Mouse (Mus musculus) liver, embryonic 13.5 days (tissue): Measurements from ENCODE around the gene Tnfrsf9. TPM values are rescaled to one million over a fixed set of nuclear protein-coding genes. Genes with fewer than 3 reads are reported as not detected.

Source experiments
- ATAC-seq: fragments of 200-750 bp; cut with Nextera tagmentation; 2 replicates; pipeline ENCODE4 v1.8.0; 2017; ENCODE audit warnings: low read depth, mild to moderate bottlenecking, moderate number of reproducible peaks, moderate library complexity
- DNase-seq: peaks from one replicate; pipeline ENCODE4 v3.0.0; 2022
- H3K27ac ChIP-seq: fragments of 300-500 bp; sonication (generic); 2 replicates; pipeline ENCODE4 v1.5.1; 2015; ENCODE audit warnings: moderate library complexity, mild to moderate bottlenecking, inconsistent platforms
- H3K27me3 ChIP-seq: fragments of 300-500 bp; sonication (generic); 2 replicates; pipeline ENCODE4 v1.6.1; 2015; ENCODE audit warnings: mild to moderate bottlenecking, inconsistent platforms
- H3K36me3 ChIP-seq: fragments of 300-500 bp; sonication (generic); 2 replicates; pipeline ENCODE4 v1.6.1; 2015; ENCODE audit warnings: mild to moderate bottlenecking, inconsistent platforms
- H3K4me1 ChIP-seq: fragments of 300-500 bp; sonication (generic); replicated peaks from 2 replicates; pipeline ENCODE4 v1.6.1; 2015; ENCODE audit warnings: inconsistent platforms
- H3K4me2 ChIP-seq: fragments of 300-500 bp; sonication (generic); 2 replicates; pipeline ENCODE4 v1.6.1; 2015; ENCODE audit warnings: inconsistent platforms, mild to moderate bottlenecking, moderate library complexity
- H3K4me3 ChIP-seq: fragments of 300-500 bp; sonication (generic); replicated peaks from 2 replicates; pipeline ENCODE4 v1.5.1; 2015; ENCODE audit warnings: mild to moderate bottlenecking, inconsistent platforms
- H3K9ac ChIP-seq: fragments of 300-500 bp; sonication (generic); 2 replicates; pipeline ENCODE4 v1.6.1; 2015; ENCODE audit warnings: mild to moderate bottlenecking, inconsistent platforms
- H3K9me3 ChIP-seq: fragments of 300-500 bp; sonication (generic); replicated peaks from 2 replicates; pipeline ENCODE4 v1.6.1; 2016; ENCODE audit warnings: inconsistent platforms
- WGBS: fragments of 180-500 bp; shearing (Covaris S2); methylation state at CpG from one replicate; pipeline ENCODE4 v1.1.7; 2015; ENCODE audit not compliant: insufficient replicate concordance; 5-methylcytosine and 5-hydroxymethylcytosine counted together
- polyA plus RNA-seq: library from polyadenylated mRNA; unstranded; fragments of >200 nt; fragmentation: Nextera tagmentation; extraction: Ambion mirVana; gene quantifications from 2 replicates; pipeline ENCODE4 v1.2.1, GENCODE M21; 2015

The Tnfrsf9 gene
- polyA plus RNA-seq: 0.17 and 0.20 TPM in 2 replicates

GRCm38 (mm10) chr4:150914290-150914733 is at the start of gene Tnfrsf9, which contains the start of gene Park7:
TSS of gene Tnfrsf9 (plus strand) at chr4:150914562.
TSS of gene Park7 (minus strand) at chr4:150914437.
- WGBS: under 1% methylated on average over 48 of the region's 48 CpGs
- no peaks in the 10 kb centered on the region for H3K36me3 ChIP-seq
- ATAC-seq: peak; percentile 88

GRCm38 (mm10) chr4:150865371-150865770 is 49.0 kb upstream of the Tnfrsf9 start:
- H3K9me3 ChIP-seq: no peaks in the 10 kb centered on the region
- ATAC-seq (no peak), DNase-seq (no peak)

More at GRCm38 (mm10) chr4:150914290-150914733, at the start of gene Tnfrsf9, which contains the start of gene Park7:
- Histone ChIP-seq H3K4me3 (peak within 1 kb of the TSS; percentile 75), H3K9ac (peak within 1 kb of the TSS; percentile 81), H3K4me2 (peak within 1 kb of the TSS; percentile 83), H3K27ac (peak within 1 kb of the TSS; percentile 87), H3K27me3 (no peaks in the 10 kb centered on the region), H3K4me1 (peaks cover 34% of the 10 kb centered on the region), H3K9me3 (no peaks in the 10 kb centered on the region)
- peak; percentile 96 for DNase-seq

GRCm38 (mm10) chr4:150866069-150866468 is 48.3 kb upstream of the Tnfrsf9 start:
- no peaks in the 10 kb centered on the region for H3K27me3 ChIP-seq
- no peak overlapping the region for H3K9ac ChIP-seq
- H3K36me3 ChIP-seq: peaks cover 17% of the 10 kb centered on the region
- ATAC-seq: no peak
- DNase-seq: no peak
- H3K4me3 ChIP-seq: no peak overlapping the region
- 81% methylated on average over 11 of the region's 11 CpGs for WGBS
- peaks cover 12% of the 10 kb centered on the region; the same call in 1 of the 2 replicates for H3K4me1 ChIP-seq
- H3K9me3 ChIP-seq: no peaks in the 10 kb centered on the region
- H3K4me2 ChIP-seq: no peak overlapping the region
- no peak overlapping the region for H3K27ac ChIP-seq

More at GRCm38 (mm10) chr4:150865371-150865770, 49.0 kb upstream of the Tnfrsf9 start:
- no peak overlapping the region for H3K4me2 ChIP-seq
- H3K4me1 ChIP-seq: peaks cover 13% of the 10 kb centered on the region; the same call in 1 of the 2 replicates
- H3K27ac ChIP-seq: no peak overlapping the region
- no peaks in the 10 kb centered on the region for H3K27me3 ChIP-seq
- no peak overlapping the region for H3K9ac ChIP-seq
- H3K4me3 ChIP-seq: no peak overlapping the region
- peaks cover 17% of the 10 kb centered on the region for H3K36me3 ChIP-seq

GRCm38 (mm10) chr4:150866494-150866893 is 47.9 kb upstream of the Tnfrsf9 start:
- Histone ChIP-seq H3K9ac (no peak overlapping the region), H3K27ac (no peak overlapping the region), H3K9me3 (no peaks in the 10 kb centered on the region), H3K36me3 (peaks cover 17% of the 10 kb centered on the region), H3K4me2 (no peak overlapping the region), H3K4me3 (no peak overlapping the region), H3K4me1 (peaks cover 16% of the 10 kb centered on the region), H3K27me3 (no peaks in the 10 kb centered on the region)
- DNase-seq: no peak
- no peak for ATAC-seq
- WGBS: 90% methylated on average over 12 of the region's 12 CpGs

- H3K9ac ChIP-seq: no peak overlapping the region
- no peaks in the 10 kb centered on the region for H3K27me3 ChIP-seq
- H3K27ac ChIP-seq: no peak overlapping the region
- DNase-seq (no peak), ATAC-seq (no peak)
- H3K4me1 ChIP-seq: peaks cover 24% of the 10 kb centered on the region
- H3K4me2 ChIP-seq: no peak overlapping the region
- no peaks in the 10 kb centered on the region for H3K9me3 ChIP-seq
- 62% methylated on average over 6 of the region's 6 CpGs for WGBS
- peaks cover 17% of the 10 kb centered on the region for H3K36me3 ChIP-seq
- no peak overlapping the region for H3K4me3 ChIP-seq
Measured at GRCm38 (mm10) chr4:150868161-150868560, 46.2 kb upstream of the Tnfrsf9 start.

- no peaks in the 10 kb centered on the region for H3K9me3 ChIP-seq
- ATAC-seq (no peak), DNase-seq (no peak)
- peaks cover 17% of the 10 kb centered on the region for H3K36me3 ChIP-seq
- WGBS: 74% methylated on average over 2 of the region's 2 CpGs
- H3K27ac ChIP-seq: no peak overlapping the region
- no peak overlapping the region for H3K9ac ChIP-seq
- peaks cover 21% of the 10 kb centered on the region for H3K4me1 ChIP-seq
- H3K27me3 ChIP-seq: no peaks in the 10 kb centered on the region
- H3K4me3 ChIP-seq: no peak overlapping the region
- no peak overlapping the region for H3K4me2 ChIP-seq
Measured at GRCm38 (mm10) chr4:150868859-150869258, 45.5 kb upstream of the Tnfrsf9 start.

GRCm38 (mm10) chr4:150869276-150870197 is 44.8 kb upstream of the Tnfrsf9 start:
- Histone ChIP-seq H3K4me3 (no peak overlapping the region), H3K9me3 (no peaks in the 10 kb centered on the region), H3K9ac (0 out of 2 replicates have a peak overlapping the region, but pooled peaks have one; percentile 2), H3K27ac (no peak overlapping the region), H3K4me1 (peaks cover 21% of the 10 kb centered on the region), H3K4me2 (no peak overlapping the region), H3K36me3 (peaks cover 17% of the 10 kb centered on the region), H3K27me3 (no peaks in the 10 kb centered on the region)
- DNase-seq (no peak), ATAC-seq (no peak)
- WGBS: 45% methylated on average over 17 of the region's 17 CpGs

GRCm38 (mm10) chr4:150870963-150871391 is 43.4 kb upstream of the Tnfrsf9 start:
- H3K36me3 ChIP-seq: peaks cover 16% of the 10 kb centered on the region
- H3K27me3 ChIP-seq: no peaks in the 10 kb centered on the region
- H3K9ac ChIP-seq: no peak overlapping the region
- H3K4me1 ChIP-seq: peaks cover 30% of the 10 kb centered on the region
- no peak overlapping the region for H3K27ac ChIP-seq
- no peak overlapping the region for H3K4me2 ChIP-seq
- 71% methylated on average over 13 of the region's 13 CpGs for WGBS
- no peak overlapping the region for H3K4me3 ChIP-seq
- no peak for ATAC-seq
- H3K9me3 ChIP-seq: no peaks in the 10 kb centered on the region
- no peak for DNase-seq

GRCm38 (mm10) chr4:150871392-150872138 is 42.8 kb upstream of the Tnfrsf9 start:
- Histone ChIP-seq H3K4me2 (no peak overlapping the region), H3K27me3 (no peaks in the 10 kb centered on the region), H3K9ac (0 out of 2 replicates have a peak overlapping the region, but pooled peaks have one; percentile 24), H3K27ac (peak overlapping the region; percentile 30; the same call in 1 of the 2 replicates), H3K36me3 (peaks cover 10% of the 10 kb centered on the region), H3K9me3 (no peaks in the 10 kb centered on the region), H3K4me1 (peaks cover 30% of the 10 kb centered on the region), H3K4me3 (no peak overlapping the region)
- ATAC-seq (peak; percentile 43), DNase-seq (no peak)
- WGBS: 51% methylated on average over 10 of the region's 10 CpGs

- peaks cover 30% of the 10 kb centered on the region for H3K4me1 ChIP-seq
- WGBS: 56% methylated on average over 9 of the region's 9 CpGs
- H3K4me2 ChIP-seq: no peak overlapping the region
- 0 out of 2 replicates have a peak overlapping the region, but pooled peaks have one; percentile 24 for H3K9ac ChIP-seq
- H3K27me3 ChIP-seq: no peaks in the 10 kb centered on the region
- ATAC-seq (peak; percentile 61), DNase-seq (no peak)
- H3K9me3 ChIP-seq: no peaks in the 10 kb centered on the region
- H3K36me3 ChIP-seq: peaks cover 3% of the 10 kb centered on the region
- peak overlapping the region; percentile 21; the same call in 1 of the 2 replicates for H3K27ac ChIP-seq
- H3K4me3 ChIP-seq: no peak overlapping the region
Measured at GRCm38 (mm10) chr4:150872139-150872651, 42.2 kb upstream of the Tnfrsf9 start.

- ATAC-seq: no peak
- H3K4me3 ChIP-seq: no peak overlapping the region
- no peaks in the 10 kb centered on the region for H3K36me3 ChIP-seq
- no peak overlapping the region for H3K9ac ChIP-seq
- no peak overlapping the region for H3K4me2 ChIP-seq
- H3K4me1 ChIP-seq: peaks cover 30% of the 10 kb centered on the region
- no peak overlapping the region for H3K27ac ChIP-seq
- no peaks in the 10 kb centered on the region for H3K9me3 ChIP-seq
- WGBS: 57% methylated on average over 8 of the region's 8 CpGs
- no peaks in the 10 kb centered on the region for H3K27me3 ChIP-seq
- no peak for DNase-seq
Measured at GRCm38 (mm10) chr4:150872681-150873080, 41.7 kb upstream of the Tnfrsf9 start.
